Mouse (Mus musculus): ENCODE measurements around the gene Lats2. TPM values are rescaled to one million over a fixed set of nuclear protein-coding genes. Genes with fewer than 3 reads are reported as not detected.
"Not testable (repeated sequence)": the region's sequence is repeated elsewhere in the genome, so short reads cannot be mapped to it uniquely, and the experiment has no call there.

The Lats2 gene
- 22.0 and 26.1 TPM in 2 replicates for polyA plus RNA-seq (2012; rRNA removed)

- DNase-seq (ENCODE audit: low read depth): no peak
Observed at GRCm38 (mm10) chr14:57758237-57758636, at the start of gene Lats2. Lats2 (minus strand) TSS chr14:57758388.

DNA sequence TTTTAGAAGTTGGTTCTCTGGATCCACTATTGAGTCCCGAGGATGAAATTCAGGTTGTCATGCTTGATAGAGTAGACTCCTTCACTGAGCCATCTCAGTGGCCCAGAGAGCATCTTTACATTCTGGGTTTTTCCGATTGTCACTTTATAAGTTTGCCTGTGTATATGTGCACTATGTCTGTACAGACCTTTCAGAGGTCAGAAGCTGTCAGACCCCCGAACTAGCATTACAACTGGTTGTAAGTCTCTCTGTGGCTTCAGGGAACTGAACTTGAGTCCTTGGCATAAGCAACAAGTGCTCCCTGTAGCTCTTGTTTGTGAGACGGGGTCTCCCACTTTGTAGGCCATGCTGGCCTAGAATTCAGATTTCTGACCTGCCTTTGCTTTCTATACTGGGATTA is 45.5 kb upstream of the Lats2 start:
- no peak for DNase-seq (ENCODE audit: low read depth)

- DNase-seq (ENCODE audit: low read depth): peak; percentile 67
Observed at GRCm38 (mm10) chr14:57797991-57798931, 40.1 kb upstream of the Lats2 start, which contains the start of gene Sap18. Sap18 (plus strand) TSS chr14:57798180.

DNA sequence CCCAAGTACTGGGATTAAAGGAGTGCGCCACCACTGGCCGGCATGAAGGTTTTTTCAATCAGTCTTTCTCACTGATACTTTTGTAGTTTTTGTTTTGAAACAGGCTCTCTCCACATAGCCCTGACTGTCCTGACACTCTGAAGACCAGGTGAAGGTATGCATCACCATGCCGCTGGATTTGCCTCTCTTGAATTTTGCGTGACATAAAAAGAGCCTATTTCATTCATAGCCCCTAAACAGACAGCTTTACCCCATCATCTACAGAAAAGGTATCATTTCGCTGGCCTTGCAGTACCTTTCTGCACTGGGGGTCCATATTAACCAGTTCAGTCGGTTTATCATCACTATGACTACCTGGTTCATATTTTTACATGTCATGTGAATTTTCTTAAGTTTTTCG is 39.4 kb upstream of the Lats2 start:
- DNase-seq (ENCODE audit: low read depth): no peak

- DNase-seq (ENCODE audit: low read depth): no peak
Observed at GRCm38 (mm10) chr14:57791171-57791570, 33.0 kb upstream of the Lats2 start.

DNA sequence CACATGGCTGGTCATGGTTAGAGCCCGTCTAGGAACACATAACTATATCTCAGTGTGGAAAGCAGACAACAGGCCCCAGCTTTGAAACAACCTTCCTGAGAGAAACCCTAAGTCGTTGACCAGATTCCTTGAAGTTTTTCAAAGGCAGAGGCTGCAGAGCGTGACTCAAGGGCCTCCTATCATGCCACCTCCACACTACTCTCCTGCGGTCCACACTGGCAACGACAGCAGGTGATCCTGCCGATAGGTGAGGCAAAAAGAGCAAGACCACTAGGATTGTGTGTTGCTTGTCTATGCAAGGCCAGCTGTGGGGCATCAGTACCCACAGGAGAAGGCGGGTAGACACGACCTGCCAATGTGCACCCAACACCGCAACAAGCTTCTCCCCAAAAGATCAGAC is 31.6 kb upstream of the Lats2 start:
- DNase-seq (ENCODE audit: low read depth): no peak

GRCm38 (mm10) chr14:57789311-57789710 is 31.1 kb upstream of the Lats2 start:
- DNase-seq (ENCODE audit: low read depth): no peak

- no peak for DNase-seq (ENCODE audit: low read depth)
Observed at GRCm38 (mm10) chr14:57787406-57787805, 29.2 kb upstream of the Lats2 start.

GRCm38 (mm10) chr14:57772157-57772815 is 14.1 kb upstream of the Lats2 start:
- no peak for DNase-seq (ENCODE audit: low read depth)

DNA sequence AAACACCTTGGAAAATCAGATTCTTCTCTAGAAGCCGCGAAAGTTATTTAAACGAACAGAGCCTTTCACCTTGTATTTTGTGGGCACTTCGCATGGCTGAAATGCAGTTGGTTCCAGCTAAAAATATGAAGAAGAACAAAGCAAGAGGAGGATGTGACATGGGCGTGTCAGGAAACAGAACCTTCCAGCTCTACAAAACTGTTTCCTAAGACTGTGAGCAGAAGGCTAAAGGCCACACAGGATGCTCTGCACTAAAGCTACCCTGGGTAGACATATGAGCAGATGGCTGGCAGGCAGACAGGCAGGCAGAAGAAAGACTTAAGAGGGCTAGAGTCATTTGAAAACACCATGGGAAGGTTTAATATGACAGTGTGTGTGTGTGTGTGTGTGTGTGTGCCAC is 10.9 kb upstream of the Lats2 start:
- no peak for DNase-seq (ENCODE audit: low read depth)

- no peak for DNase-seq (ENCODE audit: low read depth)
Observed at GRCm38 (mm10) chr14:57760447-57761412, 2.5 kb upstream of the Lats2 start.

DNA sequence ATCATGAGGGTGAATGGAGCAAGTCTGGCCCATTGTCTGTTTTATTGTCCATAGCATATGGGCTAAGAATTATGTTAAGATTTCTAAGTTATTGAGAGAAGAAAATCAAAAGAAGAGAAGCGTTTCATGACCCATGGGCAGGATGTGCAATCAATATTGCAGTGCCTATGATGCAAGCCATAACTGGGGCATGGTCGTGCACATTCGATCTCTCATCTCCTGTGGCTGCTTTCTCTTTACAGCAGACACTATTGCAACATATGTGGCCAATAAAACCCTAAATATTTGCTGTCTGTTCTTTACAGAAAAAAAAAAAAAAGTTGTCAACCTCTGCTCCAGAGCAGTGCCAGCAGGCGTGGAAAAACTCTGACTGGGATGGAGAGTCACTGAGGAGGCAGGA is 2.1 kb downstream of the Lats2 start:
- no peak for DNase-seq (ENCODE audit: low read depth)

GRCm38 (mm10) chr14:57755661-57756060 is 2.5 kb downstream of the Lats2 start:
- DNase-seq (ENCODE audit: low read depth): no peak

DNA sequence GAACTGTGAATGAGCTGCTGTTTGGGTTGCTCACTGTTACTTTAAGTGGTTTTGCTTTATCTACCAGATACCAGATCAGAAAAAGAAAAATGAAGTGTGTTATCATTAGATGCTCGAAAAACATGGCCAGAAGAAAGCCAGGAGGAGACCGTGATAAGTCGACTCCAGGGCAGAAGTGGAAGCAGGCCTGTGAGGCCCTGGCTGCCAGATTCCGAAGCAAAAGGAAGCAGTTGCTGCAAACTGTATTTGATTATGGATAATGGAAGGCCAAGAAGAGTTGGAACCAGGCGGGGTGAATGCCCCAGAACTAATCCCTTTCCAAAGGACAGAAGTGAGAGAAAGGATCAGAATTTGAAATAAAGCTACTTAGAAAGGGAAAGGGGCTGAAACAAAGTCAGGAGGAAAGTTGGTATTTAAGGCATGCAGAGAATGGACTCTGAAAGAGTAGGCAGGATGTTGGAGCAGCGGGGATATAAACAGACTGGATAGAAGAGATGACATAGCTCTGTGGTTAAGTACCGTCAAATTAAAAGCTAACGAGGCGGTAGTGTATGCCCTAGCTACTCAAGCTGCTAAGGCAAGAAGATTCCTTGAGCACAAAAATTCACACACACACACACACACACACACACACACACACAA is 4.7 kb downstream of the Lats2 start:
- DNase-seq (ENCODE audit: low read depth): no peak

DNA sequence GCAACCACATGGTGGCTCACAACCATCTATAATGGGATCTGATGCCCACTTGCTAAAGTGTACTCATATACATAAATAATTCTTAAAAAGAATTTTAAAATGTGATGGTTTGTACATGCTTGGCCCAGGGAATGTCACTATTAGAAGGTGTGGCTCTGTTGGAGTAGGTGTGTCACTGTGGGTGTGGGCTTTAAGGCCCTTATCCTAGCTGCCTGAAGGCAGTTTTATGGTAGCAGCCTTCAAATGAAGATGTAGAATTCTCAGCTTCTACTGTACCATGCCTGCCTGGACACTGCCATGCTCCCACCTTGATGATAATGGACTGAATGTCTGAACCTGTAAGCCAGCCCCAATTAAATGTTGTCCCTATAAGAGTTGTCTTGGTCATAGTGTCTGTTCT is 7.2 kb downstream of the Lats2 start:
- DNase-seq (ENCODE audit: low read depth): not testable (repeated sequence)

GRCm38 (mm10) chr14:57749501-57749900 is 8.7 kb downstream of the Lats2 start:
- DNase-seq (ENCODE audit: low read depth): no peak

DNA sequence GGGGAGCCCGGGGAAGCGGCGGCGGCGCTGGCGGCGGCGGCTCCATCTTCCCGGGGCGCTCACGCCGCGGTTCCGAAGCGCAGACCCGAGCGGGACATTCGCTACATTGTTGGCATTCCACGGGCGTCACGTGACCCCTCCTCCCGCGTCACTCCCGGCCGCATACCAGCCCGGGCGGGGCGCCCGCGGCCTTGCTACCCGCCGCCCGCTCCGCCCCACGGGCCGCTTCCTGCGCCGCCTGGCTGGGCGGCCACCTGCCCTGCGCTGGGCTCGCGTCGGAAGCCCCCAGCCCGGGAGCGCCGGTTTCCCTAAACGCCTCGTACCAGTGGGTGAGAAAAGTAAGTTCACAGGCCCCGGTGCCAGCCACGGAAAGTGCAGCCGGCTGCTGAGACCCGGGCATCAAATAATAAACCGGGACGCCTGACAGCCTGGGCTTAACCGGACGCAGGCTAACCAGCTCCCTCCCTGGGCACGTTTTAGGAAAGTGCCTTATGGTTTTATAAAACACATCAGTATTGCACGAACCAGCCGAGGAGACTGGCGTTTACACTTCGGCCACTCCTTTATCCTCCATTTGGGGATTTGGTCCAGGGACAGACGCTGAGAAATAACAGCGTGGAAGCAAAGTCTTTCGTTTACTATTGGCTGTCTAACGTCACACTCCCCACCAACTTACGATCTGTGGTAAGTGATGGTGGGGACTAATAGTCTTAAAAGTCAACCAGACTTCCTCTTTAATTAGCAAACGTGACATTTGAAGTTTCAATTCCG is 12.0 kb downstream of the Lats2 start, which contains the start of gene Gm49361:
Gm49361 (minus strand) TSS at position 103 of the 771 bp plus-strand sequence.
- peak; percentile 13 for DNase-seq (ENCODE audit: low read depth)

DNA sequence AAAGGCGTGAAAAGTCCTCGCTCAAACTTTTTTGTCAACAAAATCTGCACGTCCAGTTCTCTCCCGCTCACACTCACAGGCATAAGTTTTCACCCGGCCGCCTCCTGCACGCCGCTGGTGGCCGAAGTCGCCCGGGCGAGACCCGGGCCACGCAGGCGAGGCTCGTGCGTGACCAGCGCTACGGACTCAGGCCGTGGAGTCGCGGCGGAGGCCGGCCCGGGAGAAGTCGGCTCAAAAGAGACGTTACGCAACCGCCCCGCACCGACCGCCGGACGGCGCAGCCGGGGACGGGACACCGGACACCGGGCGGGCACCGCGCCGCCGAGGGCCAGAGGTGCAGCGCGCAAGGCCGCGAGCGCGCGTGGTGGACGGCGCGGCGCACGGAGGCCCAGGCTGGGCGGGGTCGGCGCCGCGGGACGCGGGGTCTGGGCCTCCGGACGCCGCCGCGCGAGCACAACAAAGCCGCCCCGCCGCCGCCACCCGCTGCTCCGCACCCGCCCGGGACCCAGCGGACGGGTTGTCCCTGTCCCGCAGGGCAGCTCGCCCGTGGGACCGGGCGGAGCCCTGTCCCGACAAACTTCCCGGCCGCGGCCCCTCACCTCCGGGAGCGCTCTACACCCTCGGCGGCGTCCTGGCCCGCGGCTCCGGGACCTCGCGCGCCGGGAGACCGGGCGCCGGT is 12.8 kb downstream of the Lats2 start:
- no peak for DNase-seq (ENCODE audit: low read depth)

GRCm38 (mm10) chr14:57744547-57744946 is 13.6 kb downstream of the Lats2 start:
- peak; percentile 10 for DNase-seq (ENCODE audit: low read depth)

DNA sequence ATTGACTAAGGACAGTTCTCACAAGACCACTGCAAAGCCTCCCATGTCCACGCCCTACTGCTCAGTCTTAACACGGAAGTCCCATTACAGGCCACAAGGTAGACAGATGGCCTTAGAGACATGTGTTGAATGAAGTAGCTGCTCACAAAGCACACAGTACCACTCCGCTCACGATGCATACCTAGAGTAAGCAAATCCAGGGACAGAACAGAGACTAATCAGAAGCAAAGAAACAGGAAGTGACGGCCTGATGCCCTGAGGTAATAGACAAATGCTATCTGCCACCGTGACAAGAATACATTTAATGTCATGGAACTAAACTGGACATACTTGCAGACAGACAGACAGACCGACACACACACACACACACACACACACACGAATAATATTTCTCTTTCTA is 17.5 kb downstream of the Lats2 start:
- no peak for DNase-seq (ENCODE audit: low read depth)

Measured in gonadal fat pad, adult 2 months (tissue).